Mouse (Mus musculus): ENCODE data around the gene Fiz1.

DNA sequence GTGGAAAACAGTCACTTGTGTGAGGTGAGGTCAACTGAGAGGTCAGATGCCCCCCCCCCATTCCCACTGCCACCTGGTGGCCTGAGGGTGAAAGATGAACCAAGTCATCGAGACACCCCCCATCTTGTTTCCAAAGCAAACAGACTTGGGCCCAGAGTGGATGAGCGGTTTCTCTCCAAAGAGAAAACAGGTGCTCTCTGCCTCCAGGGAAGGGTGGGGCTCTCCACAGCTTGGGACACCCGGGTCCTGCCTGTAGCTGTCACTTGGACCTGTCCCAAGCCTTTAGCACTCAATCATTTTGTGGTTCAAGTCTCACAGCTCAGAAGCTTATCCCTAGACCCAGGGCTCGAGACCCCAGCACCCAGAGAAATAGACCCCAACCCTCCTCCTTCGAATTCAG is 51.0 kb downstream of the Fiz1 start:
- TF ChIP-seq POLR2A (IDR thresholded peaks at IDR 0.05; ENCODE audit: extremely low read depth, insufficient read depth, low read length): no peak
- no peak for TF ChIP-seq CTCF (IDR thresholded peaks at IDR 0.05; ENCODE audit: low read depth, low read length)

Data from liver, adult 2 months (tissue).